Mouse (Mus musculus) lung, adult 2 months (tissue): ENCODE results near the gene Rtbdn.
A peak's percentile ranks its signal among the peaks of the same experiment; 100 is the strongest.

ENCODE experiments used
- CTCF ChIP-seq: fragments of 200-500 bp; IDR thresholded peaks from 2 replicates; pipeline ENCODE4 v1.5.1; 2011; ENCODE audit warnings: mild to moderate bottlenecking, low read length, control low read depth; ENCODE audit not compliant: insufficient read depth
- POLR2A ChIP-seq: fragments of 200-500 bp; IDR thresholded peaks from 2 replicates; pipeline ENCODE4 v1.6.1; 2011; ENCODE audit warnings: low read depth, mild to moderate bottlenecking, control low read depth, low read length, borderline replicate concordance; ENCODE audit errors: extremely low read depth

GRCm38 (mm10) chr8:84976031-84976762 is 29.4 kb downstream of the Rtbdn start:
- no peak for TF ChIP-seq CTCF
- TF ChIP-seq POLR2A, result peak; percentile 97
